Mouse (Mus musculus) forebrain, embryonic 11.5 days (tissue): ENCODE data around the gene Tlk1. TPM values are rescaled to one million over a fixed set of nuclear protein-coding genes. Genes with fewer than 3 reads are reported as not detected.

Experiments used
- ATAC-seq: fragments of 200-750 bp; cut with Nextera tagmentation; replicated peaks from 2 replicates; pipeline ENCODE4 v1.8.0; 2017; ENCODE audit warnings: moderate TSS enrichment; ENCODE audit not compliant: low FRiP score
- DNase-seq: peaks from one replicate; pipeline ENCODE4 v3.0.0-alpha.2; 2017; ENCODE audit warnings: low spot score
- H3K27ac ChIP-seq: fragments of 300-500 bp; sonication (generic); 2 replicates; pipeline ENCODE4 v1.5.1; 2014; ENCODE audit warnings: low read depth, low read length
- H3K27me3 ChIP-seq: fragments of 300-500 bp; sonication (generic); 2 replicates; pipeline ENCODE4 v1.6.1; 2014; ENCODE audit warnings: mild to moderate bottlenecking, low read length, mixed read lengths; ENCODE audit not compliant: control insufficient read depth, insufficient read depth
- H3K36me3 ChIP-seq: fragments of 300-500 bp; sonication (generic); 2 replicates; pipeline ENCODE4 v1.6.1; 2014; ENCODE audit warnings: mild to moderate bottlenecking, low read length, moderate library complexity, mixed read lengths; ENCODE audit not compliant: control insufficient read depth, insufficient read depth
- H3K4me1 ChIP-seq: fragments of 300-500 bp; sonication (generic); replicated peaks from 2 replicates; pipeline ENCODE4 v1.6.1; 2014; ENCODE audit warnings: low read length, mixed read lengths; ENCODE audit not compliant: control insufficient read depth, insufficient read depth
- H3K4me2 ChIP-seq: fragments of 300-500 bp; sonication (generic); 2 replicates; pipeline ENCODE4 v1.6.1; 2014; ENCODE audit warnings: low read depth, mild to moderate bottlenecking, low read length, moderate library complexity, mixed read lengths; ENCODE audit not compliant: severe bottlenecking
- H3K4me3 ChIP-seq: fragments of 300-500 bp; sonication (generic); 2 replicates; pipeline ENCODE4 v1.5.1; 2014; ENCODE audit warnings: low read depth, low read length
- H3K9ac ChIP-seq: fragments of 300-500 bp; sonication (generic); 2 replicates; pipeline ENCODE4 v1.6.1; 2014; ENCODE audit warnings: low read length
- H3K9me3 ChIP-seq: fragments of 300-500 bp; sonication (generic); 2 replicates; pipeline ENCODE4 v1.6.1; 2016; ENCODE audit warnings: low read length, mixed read lengths; ENCODE audit not compliant: control insufficient read depth
- WGBS: fragments of 180-500 bp; shearing (Covaris S2); extraction: QIAGEN DNeasy Blood & Tissue Kit; methylation state at CpG from one replicate; pipeline ENCODE4 v1.1.7; 2014; 5-methylcytosine and 5-hydroxymethylcytosine counted together
- polyA plus RNA-seq: library from polyadenylated mRNA; unstranded; fragments of >200 nt; fragmentation: Nextera tagmentation; extraction: Ambion mirVana; gene quantifications from 2 replicates; pipeline ENCODE4 v1.2.1, GENCODE M21; 2014

The Tlk1 gene
- polyA plus RNA-seq, 1 experiment from 2014 or later, result 48.7 TPM

DNA sequence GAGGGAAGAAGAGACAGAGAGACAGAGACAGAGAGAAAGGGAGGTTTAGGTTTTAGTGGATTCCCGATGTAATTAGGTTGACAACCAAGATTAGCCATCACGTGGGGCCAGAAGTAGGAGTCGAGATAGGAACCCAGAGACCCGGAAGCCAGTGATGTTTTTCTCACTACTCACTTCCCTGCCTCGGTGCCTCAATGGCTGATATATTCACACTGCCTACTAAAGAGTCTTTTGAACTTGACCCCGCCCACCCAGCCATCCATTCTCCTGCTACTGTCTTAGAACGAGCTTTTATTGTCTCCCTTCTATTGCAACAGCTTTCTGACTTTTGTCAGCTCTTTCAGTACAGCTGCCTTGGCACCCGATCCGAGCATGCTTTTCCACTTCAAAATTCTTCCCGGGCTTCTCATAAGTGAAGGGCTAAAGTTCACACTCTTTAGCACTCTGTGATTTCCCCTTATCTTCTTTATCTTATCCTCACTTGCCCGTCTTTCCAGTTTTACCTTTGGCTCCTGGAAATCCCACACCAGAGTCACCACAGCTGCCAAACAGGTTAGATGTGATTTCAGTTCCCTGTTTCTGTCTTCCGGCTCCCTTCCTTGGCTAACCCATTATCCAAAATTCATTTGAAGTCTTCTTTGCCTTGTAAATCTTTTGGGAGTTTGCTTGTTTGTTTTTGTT lies 13.1 kb upstream of the Tlk1 start:
- Histone ChIP-seq H3K9me3 (no peaks in the 10 kb centered on the region), H3K4me1 (no peaks in the 10 kb centered on the region), H3K4me3 (no peak overlapping the region), H3K27ac (no peak overlapping the region), H3K4me2 (no peak overlapping the region), H3K36me3 (no peaks in the 10 kb centered on the region), H3K27me3 (no peaks in the 10 kb centered on the region), H3K9ac (no peak overlapping the region)
- DNase-seq (no peak), ATAC-seq (no peak)
- WGBS, result 45% methylated on average over 12 of the region's 12 CpGs

DNA sequence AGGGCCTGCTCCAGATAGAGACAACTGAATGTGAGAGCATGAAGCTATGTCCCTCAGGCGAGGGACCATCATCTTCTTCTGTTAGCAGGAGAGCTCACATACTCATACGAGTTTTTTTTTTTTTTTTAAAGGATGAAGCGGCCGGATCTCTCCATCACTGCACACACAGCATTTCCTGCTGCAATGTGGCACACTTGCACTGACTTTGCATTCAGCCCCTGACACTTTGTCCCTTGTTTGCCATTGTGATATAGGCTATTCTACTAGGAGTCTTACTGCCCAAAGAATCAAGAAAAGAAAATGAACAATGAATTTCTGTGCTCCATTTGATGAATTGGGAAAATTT lies 10.8 kb upstream of the Tlk1 start:
- 86% methylated on average over 4 of the region's 4 CpGs for WGBS
- ATAC-seq, result no peak

GRCm38 (mm10) chr2:70835641-70836305 lies 10.2 kb upstream of the Tlk1 start:
- 82% methylated on average over 9 of the region's 9 CpGs for WGBS
- Histone ChIP-seq H3K4me1 (no peaks in the 10 kb centered on the region), H3K9me3 (no peaks in the 10 kb centered on the region), H3K27ac (no peak overlapping the region), H3K4me3 (no peak overlapping the region), H3K4me2 (no peak overlapping the region), H3K27me3 (no peaks in the 10 kb centered on the region), H3K36me3 (no peaks in the 10 kb centered on the region), H3K9ac (no peak overlapping the region)
- ATAC-seq (no peak), DNase-seq (no peak)

More for the DNA sequence above, 10.8 kb upstream of the Tlk1 start:
- Histone ChIP-seq H3K27me3 (no peaks in the 10 kb centered on the region), H3K9me3 (no peaks in the 10 kb centered on the region), H3K4me1 (no peaks in the 10 kb centered on the region), H3K27ac (no peak overlapping the region), H3K4me3 (no peak overlapping the region), H3K4me2 (no peak overlapping the region), H3K9ac (no peak overlapping the region), H3K36me3 (no peaks in the 10 kb centered on the region)
- DNase-seq, result no peak

DNA sequence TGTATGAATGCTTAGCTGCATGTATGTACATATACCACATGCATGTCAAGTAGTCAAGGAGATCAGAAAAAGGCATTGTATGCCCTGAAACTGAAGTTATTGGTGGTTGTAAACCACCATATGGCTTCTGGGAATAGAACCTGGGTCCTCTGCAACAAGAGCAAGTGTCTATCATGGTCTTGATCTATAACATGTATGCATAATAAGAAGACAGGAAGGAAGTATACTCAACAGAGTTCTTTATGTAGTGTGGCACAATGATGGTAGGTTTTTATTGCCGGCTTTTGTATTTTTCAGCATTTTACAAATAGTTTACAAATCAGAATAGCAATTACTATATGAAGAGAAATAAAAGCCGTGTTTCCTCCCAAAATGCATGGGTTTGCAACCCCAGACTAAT lies 9.7 kb upstream of the Tlk1 start:
- Histone ChIP-seq H3K9ac (no peak overlapping the region), H3K9me3 (no peaks in the 10 kb centered on the region), H3K4me1 (no peaks in the 10 kb centered on the region), H3K27ac (no peak overlapping the region), H3K27me3 (no peaks in the 10 kb centered on the region), H3K36me3 (no peaks in the 10 kb centered on the region), H3K4me3 (no peak overlapping the region), H3K4me2 (no peak overlapping the region)
- DNase-seq (no peak), ATAC-seq (no peak)
- 84% methylated on average over 2 of the region's 2 CpGs for WGBS

GRCm38 (mm10) chr2:70833261-70833660 lies 7.7 kb upstream of the Tlk1 start:
- Histone ChIP-seq H3K36me3 (no peaks in the 10 kb centered on the region), H3K27ac (no peak overlapping the region), H3K4me2 (no peak overlapping the region), H3K27me3 (no peaks in the 10 kb centered on the region), H3K9me3 (no peaks in the 10 kb centered on the region), H3K4me1 (no peaks in the 10 kb centered on the region), H3K9ac (no peak overlapping the region), H3K4me3 (no peak overlapping the region)
- WGBS, result 62% methylated on average over 1 of the region's 1 CpGs
- ATAC-seq, result no peak
- DNase-seq, result no peak

- no peak for ATAC-seq
- no peak for DNase-seq
Observed at GRCm38 (mm10) chr2:70831709-70832350, 6.3 kb upstream of the Tlk1 start.

GRCm38 (mm10) chr2:70830683-70831082 lies 5.2 kb upstream of the Tlk1 start:
- Histone ChIP-seq H3K27ac (no peak overlapping the region), H3K36me3 (no peaks in the 10 kb centered on the region), H3K27me3 (no peaks in the 10 kb centered on the region), H3K4me1 (no peaks in the 10 kb centered on the region), H3K9me3 (no peaks in the 10 kb centered on the region), H3K9ac (no peak overlapping the region), H3K4me3 (no peak overlapping the region), H3K4me2 (no peak overlapping the region)
- WGBS, result 60% methylated on average over 2 of the region's 2 CpGs
- DNase-seq (no peak), ATAC-seq (no peak)

More at GRCm38 (mm10) chr2:70831709-70832350, 6.3 kb upstream of the Tlk1 start:
- Histone ChIP-seq H3K4me3 (no peak overlapping the region), H3K27ac (no peak overlapping the region), H3K4me2 (no peak overlapping the region), H3K4me1 (no peaks in the 10 kb centered on the region), H3K9ac (no peak overlapping the region), H3K36me3 (no peaks in the 10 kb centered on the region), H3K9me3 (no peaks in the 10 kb centered on the region), H3K27me3 (no peaks in the 10 kb centered on the region)
- 89% methylated on average over 10 of the region's 10 CpGs for whole genome bisulfite sequencing

- H3K27me3 ChIP-seq, result no peaks in the 10 kb centered on the region
- WGBS, result 85% methylated on average over 5 of the region's 5 CpGs
- ATAC-seq, result no peak
- H3K4me1 ChIP-seq, result no peaks in the 10 kb centered on the region
- H3K4me3 ChIP-seq, result no peak overlapping the region
- no peaks in the 10 kb centered on the region for H3K9me3 ChIP-seq
- no peak overlapping the region for H3K9ac ChIP-seq
- DNase-seq, result no peak
- H3K27ac ChIP-seq, result no peak overlapping the region
- H3K4me2 ChIP-seq, result no peak overlapping the region
- H3K36me3 ChIP-seq, result no peaks in the 10 kb centered on the region
Observed at GRCm38 (mm10) chr2:70829946-70830610, 4.5 kb upstream of the Tlk1 start.
